Mouse (Mus musculus): ENCODE results near the gene Top1. TPM values are rescaled to one million over a fixed set of nuclear protein-coding genes. Genes with fewer than 3 reads are reported as not detected.

Top1 gene
- polyA plus RNA-seq, 1 experiment from 2014 or later, result 122 TPM

DNA sequence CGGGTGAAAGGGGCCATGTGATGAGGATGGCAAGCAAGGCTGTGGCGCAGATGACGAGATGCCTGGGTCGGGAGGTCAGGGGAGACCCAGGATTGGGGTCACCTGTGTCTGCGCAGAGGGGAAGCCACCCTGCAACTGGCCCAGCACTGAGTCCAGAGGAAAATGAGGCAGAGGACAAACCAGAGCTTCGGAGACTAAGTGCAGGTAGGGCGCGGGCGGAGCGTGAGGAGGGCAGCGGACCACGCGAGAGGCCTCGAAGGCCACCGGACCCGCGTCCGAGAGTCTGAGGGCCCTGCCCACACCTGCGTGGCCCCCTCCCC lies 85.1 kb downstream of the Top1 start:
- Histone ChIP-seq H3K9me3 (ENCODE audit: control insufficient read depth, low read length) (no peaks in the 10 kb centered on the region), H3K9ac (ENCODE audit: low read length) (peak overlapping the region; percentile 99), H3K4me2 (ENCODE audit: low read depth, severe bottlenecking) (peak overlapping the region; percentile 65), H3K36me3 (ENCODE audit: control insufficient read depth, insufficient read depth, low read length) (peaks cover 1% of the 10 kb centered on the region; the same call in 1 of the 2 replicates), H3K27me3 (ENCODE audit: control insufficient read depth, insufficient read depth, low read length) (no peaks in the 10 kb centered on the region), H3K27ac (replicated peaks; ENCODE audit: low read depth, low read length) (no peak overlapping the region), H3K4me3 (ENCODE audit: low read depth, low read length) (peak overlapping the region; percentile 85), H3K4me1 (ENCODE audit: control insufficient read depth, insufficient read depth, low read length) (peaks cover 21% of the 10 kb centered on the region)
- ATAC-seq (ENCODE audit: insufficient number of reproducible peaks, low FRiP score, low TSS enrichment, low read depth), result peak; percentile 63; the same call in 1 of the 2 replicates
- no peak for DNase-seq (ENCODE audit: low spot score)
- WGBS, result 5% methylated on average over 19 of the region's 19 CpGs

DNA sequence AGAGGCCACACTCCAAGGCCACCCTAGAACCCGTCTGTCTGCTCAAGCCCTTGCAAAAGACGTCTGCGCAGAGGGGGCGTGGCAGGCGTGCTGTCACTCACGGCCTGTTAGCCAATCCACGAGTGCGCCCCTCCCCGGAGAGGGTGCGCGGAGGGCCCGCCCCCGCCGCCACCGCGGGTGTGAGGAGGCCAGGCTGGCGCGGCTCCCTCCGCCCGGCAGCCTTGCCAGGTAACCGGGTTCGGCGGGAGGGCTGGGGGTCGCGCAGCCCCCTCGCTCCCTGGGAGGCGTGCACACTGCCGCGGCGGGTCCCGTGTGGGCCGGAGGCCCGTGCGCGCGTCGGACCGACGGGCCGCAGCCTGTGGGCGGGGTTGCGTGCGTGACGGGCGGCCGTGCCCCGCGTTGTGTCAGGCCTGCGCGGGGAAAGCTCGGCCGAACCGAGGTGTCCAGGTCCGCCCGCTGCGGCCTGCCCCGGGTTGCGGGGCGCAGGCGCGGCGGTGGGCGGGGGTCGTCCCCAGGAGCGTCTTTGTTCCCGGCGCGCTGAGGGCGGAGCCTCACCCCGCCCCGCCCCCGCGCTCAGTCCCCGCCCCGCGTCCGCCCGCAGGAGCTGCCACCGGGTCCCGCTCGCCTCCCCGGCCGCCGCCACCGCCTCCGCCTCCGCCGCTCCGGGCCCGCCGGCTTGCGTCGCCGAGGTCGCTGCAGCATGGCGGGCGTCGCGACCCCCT lies 85.6 kb downstream of the Top1 start, which contains the start of gene Plcg1:
Gene Plcg1, plus strand, starts transcription at position 184 of the 722 bp plus-strand sequence.
- Histone ChIP-seq H3K36me3 (ENCODE audit: control insufficient read depth, insufficient read depth, low read length) (peaks cover 3% of the 10 kb centered on the region; the same call in 1 of the 2 replicates), H3K4me3 (ENCODE audit: low read depth, low read length) (peak within 1 kb of the TSS; percentile 85), H3K4me1 (ENCODE audit: control insufficient read depth, insufficient read depth, low read length) (peaks cover 21% of the 10 kb centered on the region), H3K9ac (ENCODE audit: low read length) (peak within 1 kb of the TSS; percentile 99), H3K27ac (replicated peaks; ENCODE audit: low read depth, low read length) (peak within 1 kb of the TSS; percentile 93), H3K9me3 (ENCODE audit: control insufficient read depth, low read length) (no peaks in the 10 kb centered on the region), H3K27me3 (ENCODE audit: control insufficient read depth, insufficient read depth, low read length) (no peaks in the 10 kb centered on the region), H3K4me2 (ENCODE audit: low read depth, severe bottlenecking) (peak within 1 kb of the TSS; percentile 65)
- DNase-seq (ENCODE audit: low spot score), result peak; percentile 97
- ATAC-seq (ENCODE audit: insufficient number of reproducible peaks, low FRiP score, low TSS enrichment, low read depth), result peak; percentile 95
- under 1% methylated on average over 78 of the region's 99 CpGs for WGBS

DNA sequence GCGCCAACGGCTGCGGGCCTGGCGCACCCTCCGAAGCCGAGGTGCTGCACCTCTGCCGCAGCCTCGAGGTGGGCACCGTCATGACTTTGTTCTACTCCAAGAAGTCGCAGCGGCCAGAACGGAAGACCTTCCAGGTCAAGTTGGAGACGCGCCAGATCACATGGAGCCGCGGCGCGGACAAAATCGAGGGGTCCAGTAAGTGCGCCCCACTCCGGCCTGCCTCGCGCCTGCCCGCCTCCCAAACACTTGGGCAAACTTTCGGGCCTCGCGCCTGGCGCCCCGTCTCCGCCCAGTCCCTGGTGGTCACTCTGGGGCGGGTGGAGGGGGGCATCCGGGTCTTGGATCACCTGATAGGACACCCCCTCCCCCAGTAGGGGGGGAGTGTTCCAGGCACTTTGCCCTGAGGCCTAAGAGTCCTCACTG lies 86.2 kb downstream of the Top1 start:
- Histone ChIP-seq H3K9me3 (ENCODE audit: control insufficient read depth, low read length) (no peaks in the 10 kb centered on the region), H3K4me3 (ENCODE audit: low read depth, low read length) (peak overlapping the region; percentile 85), H3K4me1 (ENCODE audit: control insufficient read depth, insufficient read depth, low read length) (peaks cover 21% of the 10 kb centered on the region), H3K27ac (replicated peaks; ENCODE audit: low read depth, low read length) (peak overlapping the region; percentile 93; the same call in 1 of the 2 replicates), H3K9ac (ENCODE audit: low read length) (peak overlapping the region; percentile 99), H3K4me2 (ENCODE audit: low read depth, severe bottlenecking) (peak overlapping the region; percentile 65), H3K36me3 (ENCODE audit: control insufficient read depth, insufficient read depth, low read length) (peaks cover 4% of the 10 kb centered on the region), H3K27me3 (ENCODE audit: control insufficient read depth, insufficient read depth, low read length) (no peaks in the 10 kb centered on the region)
- WGBS, result under 1% methylated on average over 32 of the region's 32 CpGs
- DNase-seq (ENCODE audit: low spot score) (peak; percentile 77), ATAC-seq (ENCODE audit: insufficient number of reproducible peaks, low FRiP score, low TSS enrichment, low read depth) (peak; percentile 28; the same call in 1 of the 2 replicates)

DNA sequence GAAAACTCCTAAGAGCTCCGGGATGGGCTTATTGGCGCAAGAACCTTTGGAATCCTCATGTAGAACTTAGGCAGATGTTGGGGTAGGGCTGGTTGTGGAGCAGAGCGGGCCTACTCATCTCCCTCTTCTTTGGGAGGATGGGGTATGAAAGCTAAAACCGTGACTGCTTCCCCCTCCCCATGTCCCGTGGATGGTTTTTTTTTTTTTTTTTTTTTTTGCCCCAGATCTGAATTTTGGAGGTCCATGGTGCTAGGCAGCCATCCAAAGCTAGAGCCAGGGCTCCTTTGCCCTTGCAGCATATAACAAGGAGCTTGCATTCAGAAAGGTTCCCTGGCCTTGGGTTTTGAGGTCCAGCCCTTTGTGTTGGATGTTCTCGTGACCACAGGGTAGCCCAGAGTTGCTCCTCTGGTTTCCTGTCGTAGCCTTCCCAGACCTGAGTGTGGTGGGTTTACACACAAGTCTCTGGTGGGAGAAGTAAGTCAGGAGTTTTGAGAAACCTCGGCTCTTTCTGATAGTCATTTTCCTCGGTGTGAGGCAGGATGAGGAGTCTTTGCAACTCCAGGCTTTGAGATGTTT lies 86.8 kb downstream of the Top1 start:
- ATAC-seq (ENCODE audit: insufficient number of reproducible peaks, low FRiP score, low TSS enrichment, low read depth) (no peak), DNase-seq (ENCODE audit: low spot score) (no peak)
- no peaks in the 10 kb centered on the region for H3K9me3 ChIP-seq (ENCODE audit: control insufficient read depth, low read length)
- no peak overlapping the region; the same call in 1 of the 2 replicates for H3K27ac ChIP-seq (replicated peaks; ENCODE audit: low read depth, low read length)
- H3K4me2 ChIP-seq (ENCODE audit: low read depth, severe bottlenecking), result peak overlapping the region; percentile 65
- peaks cover 21% of the 10 kb centered on the region for H3K4me1 ChIP-seq (ENCODE audit: control insufficient read depth, insufficient read depth, low read length)
- WGBS, result 38% methylated on average over 9 of the region's 9 CpGs
- H3K4me3 ChIP-seq (ENCODE audit: low read depth, low read length), result peak overlapping the region; percentile 85
- peaks cover 6% of the 10 kb centered on the region for H3K36me3 ChIP-seq (ENCODE audit: control insufficient read depth, insufficient read depth, low read length)
- peak overlapping the region; percentile 99 for H3K9ac ChIP-seq (ENCODE audit: low read length)
- no peaks in the 10 kb centered on the region for H3K27me3 ChIP-seq (ENCODE audit: control insufficient read depth, insufficient read depth, low read length)

DNA sequence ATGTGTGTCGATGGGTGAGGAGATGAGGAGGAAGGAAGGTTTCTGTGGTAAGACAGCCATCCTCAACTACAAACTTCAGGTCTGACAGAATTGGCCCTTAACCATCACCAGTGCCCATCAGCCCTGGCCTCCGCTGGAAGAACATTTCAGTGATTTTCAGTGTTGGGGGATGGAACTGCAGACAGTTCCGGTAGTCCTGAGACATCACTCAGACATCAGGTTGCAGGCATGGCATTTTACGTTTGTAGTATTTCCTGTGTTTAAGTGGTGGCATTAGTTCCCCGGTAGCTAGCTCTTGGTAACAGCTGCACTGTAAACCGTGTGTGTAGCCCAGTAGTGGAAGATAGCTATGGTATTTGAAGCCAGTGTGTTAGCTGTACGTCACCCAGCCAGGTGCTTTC lies 87.4 kb downstream of the Top1 start:
- Histone ChIP-seq H3K4me3 (ENCODE audit: low read depth, low read length) (peak overlapping the region; percentile 85), H3K36me3 (ENCODE audit: control insufficient read depth, insufficient read depth, low read length) (peaks cover 8% of the 10 kb centered on the region), H3K4me2 (ENCODE audit: low read depth, severe bottlenecking) (peak overlapping the region; percentile 65), H3K27ac (replicated peaks; ENCODE audit: low read depth, low read length) (no peak overlapping the region), H3K4me1 (ENCODE audit: control insufficient read depth, insufficient read depth, low read length) (peaks cover 22% of the 10 kb centered on the region), H3K27me3 (ENCODE audit: control insufficient read depth, insufficient read depth, low read length) (no peaks in the 10 kb centered on the region), H3K9me3 (ENCODE audit: control insufficient read depth, low read length) (no peaks in the 10 kb centered on the region), H3K9ac (ENCODE audit: low read length) (peak overlapping the region; percentile 99)
- no peak for ATAC-seq (ENCODE audit: insufficient number of reproducible peaks, low FRiP score, low TSS enrichment, low read depth)
- WGBS, result 46% methylated on average over 7 of the region's 7 CpGs
- DNase-seq (ENCODE audit: low spot score), result no peak

DNA sequence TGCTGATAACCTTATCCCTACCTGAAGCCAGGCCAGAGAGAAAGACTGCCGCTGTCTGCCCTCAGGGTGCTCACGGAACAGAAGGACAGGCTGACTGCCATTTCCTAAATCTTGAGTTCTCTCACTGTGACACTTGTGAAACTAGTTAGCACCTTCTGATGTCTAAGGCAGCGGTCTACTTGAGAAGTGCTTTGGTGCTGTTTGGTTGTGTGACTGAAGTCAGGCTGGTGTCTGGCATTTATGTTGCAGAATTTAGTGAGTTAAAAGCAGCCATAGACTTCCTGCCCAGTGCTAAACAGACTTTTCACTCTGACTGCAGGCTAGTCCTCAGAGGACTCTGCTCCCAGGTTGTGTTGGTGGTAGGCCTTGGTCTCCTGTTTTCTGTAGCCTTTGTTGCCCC lies 88.6 kb downstream of the Top1 start:
- H3K9me3 ChIP-seq (ENCODE audit: control insufficient read depth, low read length), result no peaks in the 10 kb centered on the region
- peaks cover 10% of the 10 kb centered on the region for H3K36me3 ChIP-seq (ENCODE audit: control insufficient read depth, insufficient read depth, low read length)
- DNase-seq (ENCODE audit: low spot score) (no peak), ATAC-seq (ENCODE audit: insufficient number of reproducible peaks, low FRiP score, low TSS enrichment, low read depth) (no peak)
- peaks cover 24% of the 10 kb centered on the region for H3K4me1 ChIP-seq (ENCODE audit: control insufficient read depth, insufficient read depth, low read length)
- WGBS, result 80% methylated on average over 3 of the region's 3 CpGs
- no peak overlapping the region for H3K27ac ChIP-seq (replicated peaks; ENCODE audit: low read depth, low read length)
- no peaks in the 10 kb centered on the region for H3K27me3 ChIP-seq (ENCODE audit: control insufficient read depth, insufficient read depth, low read length)
- no peak overlapping the region for H3K9ac ChIP-seq (ENCODE audit: low read length)
- no peak overlapping the region for H3K4me2 ChIP-seq (ENCODE audit: low read depth, severe bottlenecking)
- H3K4me3 ChIP-seq (ENCODE audit: low read depth, low read length), result 0 out of 2 replicates have a peak overlapping the region, but pooled peaks have one; percentile 1

DNA sequence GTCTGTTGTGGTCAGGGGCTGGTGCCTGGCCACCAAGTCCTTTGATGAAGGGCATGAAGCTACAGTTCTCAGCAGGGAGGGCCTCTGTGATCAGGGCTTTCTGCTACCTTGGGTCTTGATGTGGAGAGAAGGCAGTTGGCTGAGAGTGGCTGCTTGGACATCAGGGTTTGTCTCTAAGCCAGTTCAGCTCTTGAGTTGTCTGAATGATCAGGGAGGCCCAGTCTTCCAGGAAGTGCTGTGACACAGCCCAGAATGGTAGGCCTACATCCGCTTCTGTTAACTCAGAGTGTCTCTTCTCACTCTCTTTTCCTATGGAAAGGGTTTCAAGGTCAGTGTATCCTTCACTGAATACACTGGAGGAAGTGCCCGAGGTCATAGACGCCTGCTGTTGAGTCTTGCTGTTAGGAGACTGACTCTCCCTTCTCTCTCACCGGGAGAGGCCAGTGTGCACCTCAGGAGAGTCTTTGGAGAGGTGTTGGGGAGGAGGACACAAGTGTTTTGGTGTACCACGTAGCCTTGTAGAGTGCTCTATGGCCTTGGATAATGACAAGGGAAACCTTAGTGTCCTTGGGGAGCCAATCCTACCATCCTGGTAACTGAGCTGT lies 90.1 kb downstream of the Top1 start:
- no peak overlapping the region for H3K9ac ChIP-seq (ENCODE audit: low read length)
- no peak overlapping the region for H3K4me3 ChIP-seq (ENCODE audit: low read depth, low read length)
- DNase-seq (ENCODE audit: low spot score) (no peak), ATAC-seq (ENCODE audit: insufficient number of reproducible peaks, low FRiP score, low TSS enrichment, low read depth) (no peak)
- H3K9me3 ChIP-seq (ENCODE audit: control insufficient read depth, low read length), result no peaks in the 10 kb centered on the region
- H3K4me2 ChIP-seq (ENCODE audit: low read depth, severe bottlenecking), result no peak overlapping the region
- 91% methylated on average over 5 of the region's 5 CpGs for WGBS
- peaks cover 24% of the 10 kb centered on the region for H3K4me1 ChIP-seq (ENCODE audit: control insufficient read depth, insufficient read depth, low read length)
- H3K27me3 ChIP-seq (ENCODE audit: control insufficient read depth, insufficient read depth, low read length), result no peaks in the 10 kb centered on the region
- peaks cover 11% of the 10 kb centered on the region for H3K36me3 ChIP-seq (ENCODE audit: control insufficient read depth, insufficient read depth, low read length)
- H3K27ac ChIP-seq (replicated peaks; ENCODE audit: low read depth, low read length), result no peak overlapping the region

DNA sequence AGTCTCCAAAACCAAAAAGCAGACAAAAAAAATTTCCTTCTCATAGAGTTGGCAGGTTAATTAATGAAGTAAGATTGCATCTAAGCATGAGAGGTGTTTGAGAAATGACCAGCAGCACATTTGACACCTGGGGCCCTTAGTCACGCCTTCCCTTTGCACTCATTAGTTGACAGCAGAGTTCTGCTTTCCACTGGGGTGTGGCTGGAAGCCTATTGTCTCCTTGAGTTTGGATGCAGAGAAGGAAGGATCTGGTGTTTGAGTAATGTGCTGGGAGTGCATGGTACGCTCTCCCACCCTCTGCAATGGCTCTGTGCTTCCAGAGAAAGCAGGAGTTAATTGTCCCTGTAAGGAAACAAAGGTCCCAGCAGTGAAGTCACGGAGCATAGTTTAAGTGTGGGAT lies 90.8 kb downstream of the Top1 start:
- H3K36me3 ChIP-seq (ENCODE audit: control insufficient read depth, insufficient read depth, low read length), result peaks cover 11% of the 10 kb centered on the region
- H3K27ac ChIP-seq (replicated peaks; ENCODE audit: low read depth, low read length), result no peak overlapping the region
- H3K4me1 ChIP-seq (ENCODE audit: control insufficient read depth, insufficient read depth, low read length), result peaks cover 24% of the 10 kb centered on the region
- 90% methylated on average over 3 of the region's 3 CpGs for WGBS
- no peaks in the 10 kb centered on the region for H3K9me3 ChIP-seq (ENCODE audit: control insufficient read depth, low read length)
- H3K4me2 ChIP-seq (ENCODE audit: low read depth, severe bottlenecking), result no peak overlapping the region
- DNase-seq (ENCODE audit: low spot score) (no peak), ATAC-seq (ENCODE audit: insufficient number of reproducible peaks, low FRiP score, low TSS enrichment, low read depth) (no peak)
- H3K9ac ChIP-seq (ENCODE audit: low read length), result no peak overlapping the region
- H3K4me3 ChIP-seq (ENCODE audit: low read depth, low read length), result no peak overlapping the region
- H3K27me3 ChIP-seq (ENCODE audit: control insufficient read depth, insufficient read depth, low read length), result no peaks in the 10 kb centered on the region
